Mouse (Mus musculus) megakaryocyte, embryonic 14.5 days (primary cell): ENCODE data around the gene Sbk3. TPM values are rescaled to one million over a fixed set of nuclear protein-coding genes. Genes with fewer than 3 reads are reported as not detected.

Experiments used
- H3K27me3 ChIP-seq: replicated peaks from 2 replicates; pipeline ENCODE3; 2012; ENCODE audit warnings: inconsistent platforms
- H3K36me3 ChIP-seq: replicated peaks from 2 replicates; pipeline ENCODE3; 2012; ENCODE audit warnings: low read length, inconsistent platforms, mixed read lengths
- H3K4me1 ChIP-seq: 2 replicates; pipeline ENCODE4 v1.6.1; 2012; ENCODE audit warnings: inconsistent platforms
- H3K4me3 ChIP-seq: replicated peaks from 2 replicates; pipeline ENCODE3; 2012; ENCODE audit warnings: moderate library complexity, mild to moderate bottlenecking, inconsistent platforms
- H3K9me3 ChIP-seq: 2 replicates; pipeline ENCODE4 v1.6.1; 2012; ENCODE audit warnings: inconsistent platforms
- FLI1 ChIP-seq: IDR thresholded peaks from 2 replicates; pipeline ENCODE4 v1.6.1; 2012; ENCODE audit warnings: low read length, inconsistent platforms, mixed read lengths
- GATA1 ChIP-seq: IDR thresholded peaks from 3 replicates; pipeline ENCODE4 v1.6.1; 2012; ENCODE audit warnings: mixed read lengths, low read length, inconsistent platforms, borderline replicate concordance
- polyA plus RNA-seq: library from polyadenylated mRNA; stranded (reverse); fragments of >175 nt; gene quantifications from 2 replicates; pipeline ENCODE4 v1.2.3, GENCODE M21; 2012; ENCODE audit warnings: low replicate concordance; ENCODE audit not compliant: insufficient read depth

Sbk3 gene
- polyA plus RNA-seq, 1 experiment = 0.06 TPM

DNA sequence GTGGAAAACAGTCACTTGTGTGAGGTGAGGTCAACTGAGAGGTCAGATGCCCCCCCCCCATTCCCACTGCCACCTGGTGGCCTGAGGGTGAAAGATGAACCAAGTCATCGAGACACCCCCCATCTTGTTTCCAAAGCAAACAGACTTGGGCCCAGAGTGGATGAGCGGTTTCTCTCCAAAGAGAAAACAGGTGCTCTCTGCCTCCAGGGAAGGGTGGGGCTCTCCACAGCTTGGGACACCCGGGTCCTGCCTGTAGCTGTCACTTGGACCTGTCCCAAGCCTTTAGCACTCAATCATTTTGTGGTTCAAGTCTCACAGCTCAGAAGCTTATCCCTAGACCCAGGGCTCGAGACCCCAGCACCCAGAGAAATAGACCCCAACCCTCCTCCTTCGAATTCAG is 7.4 kb downstream of the Sbk3 start:
- Histone ChIP-seq H3K36me3 (no peaks in the 10 kb centered on the region), H3K4me3 (peak overlapping the region; percentile 89), H3K27me3 (peaks cover 23% of the 10 kb centered on the region), H3K9me3 (no peaks in the 10 kb centered on the region), H3K4me1 (peaks cover 23% of the 10 kb centered on the region)
- TF ChIP-seq GATA1 (no peak), FLI1 (no peak)

DNA sequence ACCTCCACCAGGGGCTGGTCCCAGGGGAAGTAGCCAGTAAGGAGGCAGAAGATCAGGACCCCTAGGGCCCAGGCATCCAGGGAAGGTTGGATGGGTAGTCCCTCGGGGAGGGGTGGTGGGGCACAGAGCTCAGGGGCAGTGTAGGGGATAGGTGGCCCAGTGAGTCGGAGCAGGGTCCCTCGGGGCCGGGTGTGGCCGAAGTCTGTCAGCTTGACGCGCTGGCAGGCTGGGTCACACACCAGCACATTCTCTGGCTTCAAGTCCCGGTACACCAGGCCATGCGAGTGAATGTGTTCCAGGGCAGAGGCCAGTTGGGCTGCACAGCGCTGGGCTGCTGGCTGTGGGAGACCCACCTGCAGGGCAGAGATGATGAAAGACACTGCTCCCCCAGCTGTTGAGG is 13.6 kb downstream of the Sbk3 start:
- Histone ChIP-seq H3K9me3 (peaks cover 9% of the 10 kb centered on the region; the same call in 1 of the 2 replicates), H3K4me3 (no peak overlapping the region), H3K27me3 (peaks cover 21% of the 10 kb centered on the region), H3K4me1 (peaks cover 18% of the 10 kb centered on the region), H3K36me3 (no peaks in the 10 kb centered on the region)
- TF ChIP-seq FLI1 = no peak
- TF ChIP-seq GATA1 = no peak

DNA sequence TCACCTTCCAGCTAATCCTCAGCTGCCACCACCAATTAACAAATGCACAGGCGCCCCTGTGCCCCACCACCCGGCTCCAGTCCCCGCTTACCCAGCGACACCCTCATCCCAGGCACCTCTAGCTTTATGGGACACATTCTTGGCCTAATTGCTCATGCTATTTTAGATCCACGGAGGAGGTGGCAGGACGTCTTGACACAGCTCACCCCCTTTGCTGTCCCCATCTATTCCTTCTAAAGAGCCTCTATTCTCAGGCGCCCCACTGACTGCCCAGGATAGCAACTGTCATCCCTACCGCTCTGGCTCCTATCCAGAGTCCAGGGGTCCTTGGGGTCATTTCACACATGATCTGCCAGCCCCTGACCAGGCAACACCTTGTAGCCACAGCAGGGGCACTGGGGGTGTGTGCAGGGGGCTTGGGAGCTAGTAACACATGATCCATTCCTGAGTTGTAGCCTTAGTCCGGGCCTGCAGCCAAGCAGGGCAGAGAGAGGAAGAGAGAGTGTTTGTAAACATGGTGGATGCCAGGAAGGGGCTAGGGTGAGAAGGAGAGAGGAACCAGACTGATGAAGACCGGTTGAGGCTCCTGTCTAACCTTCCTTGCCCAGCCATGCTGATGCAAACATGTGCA is 17.0 kb downstream of the Sbk3 start:
- no peak for TF ChIP-seq GATA1
- TF ChIP-seq FLI1 = no peak
- Histone ChIP-seq H3K4me1 (peaks cover 26% of the 10 kb centered on the region), H3K36me3 (no peaks in the 10 kb centered on the region), H3K27me3 (peaks cover 39% of the 10 kb centered on the region), H3K4me3 (no peak overlapping the region), H3K9me3 (peaks cover 9% of the 10 kb centered on the region; the same call in 1 of the 2 replicates)

GRCm38 (mm10) chr7:4950561-4951342 is 20.2 kb downstream of the Sbk3 start:
- Histone ChIP-seq H3K4me1 (peaks cover 20% of the 10 kb centered on the region), H3K36me3 (no peaks in the 10 kb centered on the region), H3K4me3 (no peak overlapping the region), H3K27me3 (peaks cover 56% of the 10 kb centered on the region), H3K9me3 (peaks cover 9% of the 10 kb centered on the region; the same call in 1 of the 2 replicates)
- TF ChIP-seq GATA1 (no peak), FLI1 (no peak)

- H3K4me1 ChIP-seq = peaks cover 30% of the 10 kb centered on the region
- peaks cover 8% of the 10 kb centered on the region; the same call in 1 of the 2 replicates for H3K9me3 ChIP-seq
- no peaks in the 10 kb centered on the region for H3K36me3 ChIP-seq
- TF ChIP-seq GATA1 (no peak), FLI1 (no peak)
- peaks cover 64% of the 10 kb centered on the region for H3K27me3 ChIP-seq
- H3K4me3 ChIP-seq = no peak overlapping the region
Measured at GRCm38 (mm10) chr7:4948386-4948785, 22.6 kb downstream of the Sbk3 start.

GRCm38 (mm10) chr7:4947855-4948254 is 23.1 kb downstream of the Sbk3 start:
- TF ChIP-seq FLI1 (no peak), GATA1 (no peak)
- peaks cover 35% of the 10 kb centered on the region for H3K4me1 ChIP-seq
- no peaks in the 10 kb centered on the region for H3K36me3 ChIP-seq
- H3K4me3 ChIP-seq = no peak overlapping the region
- H3K9me3 ChIP-seq = peaks cover 3% of the 10 kb centered on the region; the same call in 1 of the 2 replicates
- peaks cover 59% of the 10 kb centered on the region for H3K27me3 ChIP-seq

DNA sequence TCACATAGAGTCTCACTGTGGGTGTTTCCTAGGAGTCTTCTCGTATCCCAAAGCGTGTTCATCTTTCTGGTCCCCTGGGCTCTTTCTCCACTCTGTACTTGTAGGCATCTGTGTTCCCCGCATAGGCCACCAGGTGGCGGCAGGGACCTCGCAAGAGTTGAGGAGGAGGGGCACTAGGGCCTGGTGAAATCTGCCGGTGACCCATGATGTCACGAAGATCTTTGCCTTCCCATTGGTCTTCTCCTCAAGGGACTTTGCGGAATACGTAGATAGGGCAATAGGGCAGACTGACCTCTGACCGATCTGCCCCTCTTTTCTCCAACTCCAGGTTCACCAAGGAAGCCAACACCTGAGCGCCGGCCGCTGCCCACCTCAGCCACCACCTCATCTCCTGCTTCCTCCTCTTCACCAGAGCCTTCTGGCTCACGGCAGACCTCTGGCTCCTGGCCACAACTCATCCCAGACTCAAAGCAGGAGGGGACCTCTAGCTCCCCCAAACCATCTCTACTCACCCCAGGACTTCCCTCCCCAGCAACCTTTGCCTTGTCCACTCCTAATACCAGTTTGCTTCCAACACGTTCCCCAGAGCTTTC is 27.6 kb downstream of the Sbk3 start:
- Histone ChIP-seq H3K9me3 (no peaks in the 10 kb centered on the region), H3K4me1 (peaks cover 32% of the 10 kb centered on the region), H3K4me3 (peak overlapping the region; percentile 89), H3K36me3 (no peaks in the 10 kb centered on the region), H3K27me3 (peaks cover 48% of the 10 kb centered on the region)
- TF ChIP-seq GATA1 = no peak
- no peak for TF ChIP-seq FLI1

- Histone ChIP-seq H3K9me3 (no peaks in the 10 kb centered on the region), H3K4me3 (no peak overlapping the region), H3K36me3 (no peaks in the 10 kb centered on the region), H3K4me1 (peaks cover 36% of the 10 kb centered on the region), H3K27me3 (peaks cover 44% of the 10 kb centered on the region)
- TF ChIP-seq GATA1 = no peak
- TF ChIP-seq FLI1 = no peak
Measured at GRCm38 (mm10) chr7:4942673-4943072, 28.3 kb downstream of the Sbk3 start.

DNA sequence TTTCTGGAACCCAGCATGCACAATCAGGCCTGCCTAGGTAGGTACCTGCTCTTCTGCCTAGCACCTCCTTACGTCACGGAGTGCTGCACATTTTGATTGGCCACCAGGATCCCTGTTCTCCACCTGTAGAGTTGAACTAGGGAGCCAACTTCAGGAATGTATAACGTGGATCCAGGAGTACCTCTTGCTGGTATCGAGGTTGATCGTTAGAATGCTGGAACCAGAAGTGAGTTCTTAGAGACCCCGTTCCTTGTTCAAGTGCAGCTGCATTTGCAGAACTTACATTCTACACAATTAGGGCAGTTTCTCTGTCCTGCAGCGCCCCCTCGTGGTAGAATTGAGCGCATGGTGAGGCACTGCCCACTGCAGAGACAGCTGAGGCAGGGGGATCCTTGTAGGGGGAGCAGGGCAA is 30.9 kb downstream of the Sbk3 start:
- Histone ChIP-seq H3K36me3 (no peaks in the 10 kb centered on the region), H3K4me1 (peaks cover 35% of the 10 kb centered on the region), H3K9me3 (no peaks in the 10 kb centered on the region), H3K4me3 (peak overlapping the region; percentile 51), H3K27me3 (peaks cover 31% of the 10 kb centered on the region)
- TF ChIP-seq GATA1 (no peak), FLI1 (no peak)

GRCm38 (mm10) chr7:4938456-4938855 is 32.5 kb downstream of the Sbk3 start:
- H3K27me3 ChIP-seq = peaks cover 23% of the 10 kb centered on the region
- TF ChIP-seq FLI1 = no peak
- no peak for TF ChIP-seq GATA1
- H3K4me1 ChIP-seq = peaks cover 28% of the 10 kb centered on the region
- no peak overlapping the region for H3K4me3 ChIP-seq
- H3K9me3 ChIP-seq = peaks cover 8% of the 10 kb centered on the region
- H3K36me3 ChIP-seq = no peaks in the 10 kb centered on the region
